Mouse (Mus musculus) T-cell, adult 2 months (primary cell): ENCODE results near the gene Fdxr.
A peak's percentile ranks its signal among the peaks of the same experiment; 100 is the strongest.

Source experiments
- DNase-seq: peaks from one replicate; pipeline ENCODE4 v3.0.0; 2022; ENCODE audit warnings: low spot score

Gene Fdxr

DNA sequence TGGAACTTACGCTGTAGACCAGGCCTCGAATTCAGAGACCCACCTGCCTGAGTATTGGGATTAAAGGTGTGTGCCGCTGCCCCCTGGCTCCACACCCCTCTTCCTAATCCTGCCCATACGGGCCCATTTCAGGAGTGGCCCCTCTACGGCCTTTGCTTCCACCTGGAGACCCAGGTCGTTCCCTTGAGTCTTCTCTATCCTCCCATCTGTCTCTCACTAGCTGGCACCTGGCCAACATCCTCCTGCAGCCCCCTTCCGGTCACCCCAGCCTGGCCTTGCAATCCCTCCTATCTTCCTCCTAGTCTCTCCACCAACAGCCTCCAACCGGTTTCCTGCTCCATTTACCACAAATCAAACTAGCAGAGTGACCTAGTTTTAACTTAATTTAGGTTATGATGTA lies 13.0 kb upstream of the Fdxr start:
- no peak for DNase-seq

- DNase-seq: no peak
These were observed 11.5 kb upstream of the Fdxr start for GRCm38 (mm10) chr11:115288305-115288704.

DNA sequence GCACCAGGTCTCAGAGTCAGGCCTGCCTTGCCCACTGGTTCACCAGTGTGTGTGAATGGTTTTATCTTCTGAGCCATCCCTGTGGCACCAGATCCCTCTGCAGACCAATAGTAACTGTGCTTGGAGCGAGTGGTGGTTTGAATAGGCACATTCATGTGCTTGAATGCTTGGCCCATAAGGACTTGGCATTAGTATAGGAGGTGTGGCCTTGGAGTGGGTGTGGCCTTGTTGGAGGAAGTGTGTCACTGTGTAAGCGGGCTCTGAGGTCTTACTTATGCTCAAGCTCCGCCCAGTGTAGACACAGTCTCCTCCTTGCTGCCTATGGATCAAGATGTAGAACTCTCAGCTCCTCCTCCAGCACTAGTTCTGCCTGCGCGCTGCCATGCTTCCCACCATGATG lies 10.5 kb upstream of the Fdxr start:
- no peak for DNase-seq

DNA sequence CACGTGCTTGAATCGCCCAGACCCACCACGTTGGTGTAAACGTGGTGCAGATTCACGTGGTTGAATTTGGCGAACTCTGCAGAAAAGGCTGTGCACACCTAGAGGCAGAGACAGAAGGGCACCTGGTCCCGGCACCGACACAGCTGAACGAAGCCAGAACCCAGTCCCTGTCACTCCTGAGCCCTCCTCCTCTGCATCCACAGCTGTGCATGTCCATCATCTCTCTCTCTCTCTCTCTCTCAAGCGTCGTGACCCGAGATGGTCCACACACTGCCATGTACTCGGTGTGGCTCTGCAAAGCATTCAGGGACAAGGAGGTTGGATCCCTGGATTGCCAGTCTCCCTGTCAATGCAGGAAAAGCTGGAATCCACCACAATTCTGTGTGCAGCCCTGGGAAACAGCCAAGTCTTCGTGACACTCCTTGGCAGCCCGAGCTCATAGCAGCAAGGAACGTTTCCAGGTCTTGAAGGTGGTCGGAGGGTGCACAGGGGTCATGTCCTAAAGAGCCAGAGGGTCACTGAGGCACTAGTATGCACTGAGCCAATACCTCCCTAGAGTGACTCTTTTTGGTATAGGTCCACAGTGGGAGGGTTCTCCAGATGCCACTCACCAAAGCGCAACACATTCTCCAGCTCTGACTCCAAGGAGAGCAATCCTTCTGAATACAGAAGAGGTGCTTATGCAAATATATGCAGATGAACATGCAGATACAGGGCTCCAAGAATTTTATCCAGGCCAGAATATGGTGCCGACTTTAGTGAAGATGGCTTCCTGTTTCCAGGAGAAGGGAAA lies 9.5 kb upstream of the Fdxr start:
- no peak for DNase-seq

- DNase-seq: no peak
These were observed 8.4 kb upstream of the Fdxr start for GRCm38 (mm10) chr11:115285282-115285681.

DNA sequence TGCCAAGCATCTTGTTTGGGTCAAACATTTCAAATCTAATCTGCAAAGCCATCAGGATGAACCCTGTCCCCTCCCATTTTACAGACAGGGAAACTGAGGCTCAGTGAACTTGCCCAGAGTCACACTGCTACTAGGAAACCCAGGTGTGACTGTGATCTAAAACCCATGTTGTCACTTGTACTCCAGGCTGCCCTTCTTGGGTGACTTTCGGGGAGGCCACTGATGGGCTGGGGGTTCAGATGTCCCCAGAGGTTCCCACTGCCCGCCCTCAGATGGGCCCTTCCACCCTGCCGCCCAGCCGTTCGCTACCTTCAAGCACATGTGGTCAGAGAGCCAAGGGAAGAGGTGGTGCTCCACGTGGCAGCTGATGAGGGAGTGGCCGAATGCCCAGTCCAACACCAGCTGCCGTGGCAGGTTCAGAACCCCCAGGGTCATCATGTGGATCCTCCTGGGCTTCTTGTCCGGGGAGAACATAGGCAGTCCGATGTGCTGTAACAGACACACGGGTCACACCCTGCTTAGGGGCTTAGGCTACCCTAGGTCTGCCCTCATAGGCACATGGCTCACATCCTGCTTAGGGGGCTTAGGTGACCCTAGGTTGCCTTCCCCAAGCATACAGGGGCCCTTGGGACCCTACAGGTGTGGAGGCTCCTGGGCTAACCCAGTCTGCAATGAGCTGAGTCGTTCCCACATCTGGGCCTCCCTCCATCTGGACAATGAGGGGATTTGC lies 7.2 kb upstream of the Fdxr start:
- DNase-seq: no peak

DNA sequence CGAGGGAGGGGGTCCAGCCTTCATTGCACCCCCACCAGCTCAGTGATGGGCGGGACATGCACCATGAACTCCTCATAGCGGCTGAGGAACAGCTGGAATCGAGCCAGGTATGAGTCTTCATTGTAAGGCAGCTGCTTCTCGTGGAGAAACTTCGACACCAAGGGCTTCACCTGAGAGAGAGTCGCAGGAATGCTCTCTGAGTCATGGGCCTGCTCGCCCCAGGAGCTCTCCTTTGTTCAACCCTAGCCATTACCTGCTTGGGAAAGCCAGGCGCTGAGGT lies 6.6 kb upstream of the Fdxr start:
- no peak for DNase-seq

- DNase-seq: no peak
These were observed 6.1 kb upstream of the Fdxr start for GRCm38 (mm10) chr11:115282723-115283485.

DNA sequence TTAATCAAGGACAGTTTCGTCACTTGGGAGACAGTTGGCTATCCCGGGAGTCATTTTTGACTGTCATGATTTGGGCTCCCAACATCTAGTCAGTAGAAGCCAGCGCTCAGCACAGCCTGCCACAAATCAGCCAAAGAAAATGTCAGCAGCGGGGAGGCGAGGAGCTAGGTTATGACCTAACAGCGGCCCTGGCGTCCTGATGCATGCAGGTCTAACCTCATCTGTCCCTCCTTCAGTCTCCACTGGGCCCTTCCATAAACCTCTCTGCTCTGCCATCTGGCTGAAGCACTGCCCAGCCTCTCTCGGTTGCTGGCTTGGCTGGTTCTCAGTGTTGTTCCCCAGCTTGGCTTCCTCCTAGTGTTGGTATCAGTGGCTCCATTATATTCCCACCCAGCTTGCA lies 5.4 kb upstream of the Fdxr start:
- DNase-seq: no peak

GRCm38 (mm10) chr11:115279726-115280125 lies 2.9 kb upstream of the Fdxr start:
- no peak for DNase-seq

DNA sequence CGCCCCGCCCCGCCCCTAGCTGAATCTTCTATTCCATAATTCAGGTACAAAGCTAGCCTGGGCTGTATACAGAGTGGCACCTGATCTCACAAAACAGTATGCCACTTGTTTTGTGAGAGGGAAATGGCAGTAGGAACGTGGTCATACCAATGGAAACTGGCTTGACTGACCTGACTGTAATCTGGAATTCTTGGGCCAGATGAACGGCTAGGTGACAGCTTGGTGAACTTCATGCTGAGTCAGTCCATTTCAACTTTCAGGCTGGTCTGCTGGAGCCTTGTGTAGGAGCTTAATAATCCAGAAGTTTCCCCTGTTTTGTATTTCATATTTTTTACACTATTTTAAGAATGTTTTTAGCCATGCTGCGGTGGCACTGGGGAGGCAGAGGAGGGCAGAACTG lies 1.3 kb upstream of the Fdxr start:
- DNase-seq: no peak

GRCm38 (mm10) chr11:115277604-115277975 lies 740 bp upstream of the Fdxr start:
- no peak for DNase-seq

- DNase-seq: no peak
These were observed 896 bp downstream of the Fdxr start for GRCm38 (mm10) chr11:115275954-115276353.

DNA sequence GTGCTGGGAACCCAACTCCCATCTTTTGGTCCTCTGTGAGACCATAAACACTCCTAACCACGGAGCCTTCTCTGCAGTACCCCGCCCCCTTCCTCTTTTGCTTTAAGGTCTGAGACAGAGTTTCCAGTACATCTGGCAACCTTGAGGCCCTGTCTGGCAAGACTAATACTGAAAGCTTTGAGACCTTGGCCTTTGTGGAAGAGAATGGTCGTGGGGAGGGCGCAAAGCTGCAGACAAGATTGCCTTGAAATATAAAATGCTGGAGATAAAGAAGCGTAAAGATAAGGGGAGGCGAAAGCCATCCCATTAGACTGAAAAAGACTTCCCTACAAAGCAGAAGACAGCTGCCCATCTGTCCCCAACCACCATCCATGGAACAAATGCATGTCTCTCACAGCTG lies 1.3 kb downstream of the Fdxr start:
- DNase-seq: no peak

DNA sequence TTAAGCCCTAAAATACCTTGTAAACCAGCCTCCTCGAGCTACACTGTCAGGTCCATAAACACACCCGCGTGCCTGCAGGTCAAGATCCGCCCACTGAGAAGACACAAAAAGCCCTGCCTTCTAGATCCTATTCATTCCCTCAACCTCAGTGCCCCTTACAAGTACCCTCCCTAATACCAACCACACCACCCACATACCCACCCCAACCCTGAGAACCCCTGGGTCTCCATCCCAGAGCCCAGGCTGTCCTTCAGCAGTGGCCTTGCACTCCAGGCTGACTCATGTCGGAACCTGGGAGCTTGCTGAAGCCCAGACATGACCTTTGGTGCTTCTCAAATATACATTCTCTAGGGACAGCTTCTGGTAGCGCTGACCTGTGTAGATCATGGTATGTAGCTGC lies 2.1 kb downstream of the Fdxr start:
- DNase-seq: no peak

DNA sequence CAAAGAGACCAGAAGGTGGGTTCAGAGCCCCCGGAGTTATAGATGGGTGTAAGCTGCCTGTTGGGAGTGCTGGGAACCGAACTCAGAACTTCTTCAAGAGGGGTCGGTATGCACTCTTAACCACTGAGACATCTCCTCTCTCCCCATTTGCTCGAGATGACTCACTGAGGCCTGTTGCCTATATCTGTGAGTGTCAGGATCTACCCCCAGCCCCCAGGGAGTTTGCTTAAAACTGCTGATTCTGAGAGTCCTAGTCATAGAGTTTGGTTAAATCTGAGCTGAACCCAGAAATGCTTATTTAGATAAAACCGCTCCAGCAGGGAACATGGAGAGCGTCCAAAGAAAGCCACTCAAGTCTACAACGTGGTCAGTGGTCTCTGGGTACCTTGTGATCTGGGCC lies 2.7 kb downstream of the Fdxr start:
- DNase-seq: no peak

DNA sequence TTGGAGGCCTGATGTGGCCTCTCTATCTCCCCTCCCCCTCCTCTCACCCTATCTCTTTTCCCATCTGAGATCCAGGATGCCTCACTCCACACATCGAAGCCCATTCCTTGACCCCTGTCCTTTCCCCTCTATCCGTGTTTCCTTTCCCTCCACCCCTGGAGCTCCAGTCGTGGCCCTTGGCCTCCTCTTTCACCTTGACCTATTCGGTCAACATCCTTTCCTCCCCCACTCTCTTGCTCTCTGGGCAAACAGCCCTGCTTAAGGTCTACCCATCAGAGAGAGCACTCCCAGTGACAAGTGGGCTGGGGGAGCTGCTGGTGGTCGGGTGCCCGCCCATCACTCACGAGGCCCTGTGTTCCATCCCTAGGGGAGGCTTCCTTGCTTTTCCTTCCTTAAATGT lies 3.1 kb downstream of the Fdxr start:
- no peak for DNase-seq

GRCm38 (mm10) chr11:115272894-115273498 lies 3.9 kb downstream of the Fdxr start:
- DNase-seq: no peak

DNA sequence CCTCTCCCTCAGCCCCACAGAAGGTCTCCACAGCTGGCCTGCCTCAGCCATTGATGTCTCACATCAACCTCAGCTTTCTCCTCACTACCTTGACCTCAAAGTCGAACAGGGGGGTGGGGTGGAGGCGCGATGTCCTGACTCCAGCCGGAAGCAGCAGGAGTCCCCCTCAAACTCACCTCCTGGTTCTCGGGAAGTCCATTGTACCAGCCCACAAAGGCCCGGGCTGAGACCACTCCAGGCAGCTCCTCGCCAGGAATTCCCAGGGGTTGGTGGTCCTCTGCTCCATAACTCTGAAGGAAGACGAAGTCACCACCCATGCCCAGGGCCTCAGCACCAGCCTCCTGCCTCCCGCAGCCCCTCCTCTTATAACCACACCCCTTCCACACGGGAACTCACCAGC lies 5.4 kb downstream of the Fdxr start:
- no peak for DNase-seq

GRCm38 (mm10) chr11:115271052-115271451 lies 5.8 kb downstream of the Fdxr start:
- DNase-seq: no peak

- peak; percentile 37 for DNase-seq
These were observed 6.5 kb downstream of the Fdxr start for GRCm38 (mm10) chr11:115270148-115270861.
